Mouse (Mus musculus): ENCODE data around the gene Sh3kbp1.

Gene Sh3kbp1

GRCm38 (mm10) chrX:159942569-159942968 is 315.5 kb downstream of the Sh3kbp1 start:
- DNase-seq = no peak

DNA sequence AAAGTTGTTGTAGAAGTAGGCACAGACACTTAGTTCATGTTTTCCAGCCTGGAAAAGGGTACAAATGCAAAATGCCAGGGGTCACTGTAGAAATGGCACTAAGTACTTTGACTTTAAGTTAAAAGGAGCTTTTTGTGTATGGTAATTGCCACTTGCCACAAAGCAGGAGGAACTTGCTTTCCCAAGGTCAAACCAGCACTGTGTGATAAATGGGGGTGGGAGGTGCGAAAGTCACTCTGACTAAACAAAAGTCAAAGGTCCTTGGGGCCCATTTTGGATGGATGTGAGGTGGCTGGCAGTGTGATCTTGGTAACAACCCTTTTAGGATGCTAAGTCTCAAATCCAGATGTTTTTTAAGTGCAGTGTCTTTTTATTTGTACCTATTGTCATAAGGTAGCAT is 316.5 kb downstream of the Sh3kbp1 start:
- no peak for DNase-seq

- no peak for DNase-seq
These were observed 326.7 kb downstream of the Sh3kbp1 start for GRCm38 (mm10) chrX:159953546-159954429.

DNA sequence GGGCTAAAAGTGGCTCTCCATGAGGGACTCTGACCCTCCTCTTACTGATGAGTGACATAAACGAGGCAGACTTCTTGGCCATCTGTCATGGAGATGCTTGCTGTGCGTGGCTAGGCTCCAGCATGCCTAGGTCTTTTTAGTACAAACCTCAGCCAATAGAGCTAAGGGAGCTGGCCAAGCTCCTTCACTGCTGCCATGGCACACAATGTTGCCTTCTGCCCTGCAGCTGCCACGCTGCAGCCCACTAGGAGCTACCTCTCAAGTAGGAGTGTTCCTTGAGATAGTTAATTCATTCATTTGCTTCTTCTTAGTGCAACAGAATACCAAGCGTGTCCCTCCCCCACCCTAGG is 327.3 kb downstream of the Sh3kbp1 start:
- peak; percentile 75 for DNase-seq

DNA sequence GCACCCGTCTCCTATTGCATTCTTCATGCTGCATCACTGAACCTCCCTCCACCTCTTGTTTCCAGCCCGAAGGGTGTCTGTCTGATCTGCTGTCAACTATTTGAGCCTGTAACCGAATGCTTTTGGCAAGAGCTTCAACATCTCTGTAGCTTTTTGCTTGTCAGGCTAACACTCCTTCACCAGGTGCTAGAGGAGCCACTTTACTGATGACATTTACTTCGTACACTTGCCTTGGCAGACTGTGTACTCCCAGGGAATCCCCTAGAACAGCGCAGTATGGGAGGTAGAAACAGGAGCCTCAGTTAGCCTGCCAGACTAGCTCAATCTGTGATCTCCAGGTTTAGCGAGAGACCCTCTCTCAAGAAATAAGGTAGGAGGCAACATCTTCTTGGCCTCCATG is 328.4 kb downstream of the Sh3kbp1 start:
- no peak for DNase-seq

DNA sequence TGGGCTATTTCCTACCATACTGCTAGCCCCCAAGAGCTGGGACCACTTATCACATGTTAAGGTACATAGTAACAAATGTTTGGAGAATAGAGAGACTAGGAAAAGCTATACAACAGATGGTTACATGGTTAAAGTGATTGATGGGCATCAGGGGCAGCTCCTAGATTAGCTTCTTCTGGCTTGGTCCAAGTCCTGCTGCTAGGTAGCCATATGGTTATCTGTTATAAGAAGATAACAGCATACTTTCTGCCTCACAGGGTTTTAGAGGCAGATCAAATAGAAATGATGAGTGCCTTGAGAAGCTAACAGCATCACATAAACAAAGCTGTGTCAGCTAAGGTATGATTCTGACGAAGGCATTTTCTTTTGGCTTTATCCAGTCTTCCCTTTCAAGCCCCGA is 334.3 kb downstream of the Sh3kbp1 start:
- no peak for DNase-seq

- peak; percentile 50 for DNase-seq
These were observed 336.2 kb downstream of the Sh3kbp1 start for GRCm38 (mm10) chrX:159963273-159963672.

DNA sequence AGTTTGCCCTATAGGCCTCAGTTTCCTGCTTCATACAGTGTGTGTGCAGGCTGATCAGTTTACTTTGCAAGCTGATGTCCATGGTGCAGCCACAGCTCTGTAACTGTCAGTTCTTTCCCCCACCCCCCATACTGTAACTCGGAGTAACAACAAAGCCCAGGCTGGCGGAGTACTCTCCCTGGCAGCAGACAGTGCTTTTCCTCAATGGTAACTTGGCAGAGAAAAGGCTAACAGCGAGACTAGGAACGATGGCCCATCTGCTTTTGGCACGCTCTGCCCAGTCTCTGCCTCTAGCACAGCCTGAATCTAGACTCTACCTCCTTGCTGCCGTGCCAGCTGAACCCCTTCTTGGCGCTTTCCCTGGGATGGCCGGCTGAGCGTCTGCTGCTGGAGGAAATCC is 336.9 kb downstream of the Sh3kbp1 start:
- DNase-seq = peak; percentile 90

DNA sequence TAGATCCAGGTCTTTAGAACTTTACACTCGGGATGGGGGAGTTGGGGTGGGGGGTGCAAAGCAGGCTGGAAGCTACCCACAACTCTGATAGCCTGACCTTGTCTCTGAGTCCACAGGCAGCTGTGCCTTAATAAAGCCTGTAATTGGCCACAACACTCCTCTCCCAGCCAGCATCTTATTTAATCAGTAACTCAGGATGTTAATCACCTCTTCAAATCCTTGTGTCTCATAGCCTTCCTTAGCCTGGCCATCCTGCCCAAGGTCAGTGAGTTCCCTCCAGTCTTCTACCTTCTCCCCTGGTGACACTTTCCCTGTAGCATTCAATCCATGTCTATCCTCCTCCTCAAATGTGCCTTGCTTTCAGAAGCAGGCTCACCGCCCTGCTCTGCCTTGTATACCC is 342.0 kb downstream of the Sh3kbp1 start:
- no peak for DNase-seq

- DNase-seq = no peak
These were observed 344.2 kb downstream of the Sh3kbp1 start for GRCm38 (mm10) chrX:159971091-159971779.

DNA sequence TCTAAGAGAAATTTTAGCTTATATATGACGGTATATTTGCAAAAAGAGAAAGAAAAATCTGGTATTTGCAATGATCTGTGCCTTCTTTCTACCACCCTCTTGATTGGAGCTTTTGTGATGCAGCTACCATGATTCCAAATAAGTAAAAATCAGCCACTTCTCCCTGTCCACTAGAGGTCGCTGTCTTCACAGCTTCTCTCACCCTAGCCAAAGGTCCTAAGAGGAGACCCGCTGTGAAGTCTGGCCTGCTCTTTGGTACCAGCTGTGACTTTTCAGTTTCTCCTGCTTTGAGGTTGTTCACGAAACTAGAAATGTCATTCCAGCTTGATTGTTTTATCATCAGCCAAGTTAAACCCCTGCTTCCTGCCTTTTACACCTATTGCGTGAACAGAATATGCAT is 346.7 kb downstream of the Sh3kbp1 start:
- DNase-seq = peak; percentile 21

DNA sequence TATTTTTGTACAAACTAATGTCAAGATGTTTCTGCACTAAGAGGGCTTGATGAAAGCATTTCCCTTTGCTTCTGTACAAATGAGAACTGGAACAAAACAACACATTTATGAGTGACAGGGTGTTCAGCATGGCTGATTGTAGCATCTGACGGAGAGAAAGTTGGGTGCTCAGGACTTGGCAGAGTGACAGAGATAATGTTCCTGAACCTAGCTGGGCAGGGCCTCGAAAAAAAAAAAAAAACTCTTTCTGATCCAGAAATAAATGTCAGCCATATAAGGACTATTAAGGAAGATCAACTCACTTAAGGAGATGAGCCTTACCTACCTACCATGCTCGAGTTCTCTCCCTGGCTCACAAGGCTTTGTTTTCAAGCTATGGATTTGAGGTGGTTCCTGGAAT is 349.2 kb downstream of the Sh3kbp1 start:
- no peak for DNase-seq

DNA sequence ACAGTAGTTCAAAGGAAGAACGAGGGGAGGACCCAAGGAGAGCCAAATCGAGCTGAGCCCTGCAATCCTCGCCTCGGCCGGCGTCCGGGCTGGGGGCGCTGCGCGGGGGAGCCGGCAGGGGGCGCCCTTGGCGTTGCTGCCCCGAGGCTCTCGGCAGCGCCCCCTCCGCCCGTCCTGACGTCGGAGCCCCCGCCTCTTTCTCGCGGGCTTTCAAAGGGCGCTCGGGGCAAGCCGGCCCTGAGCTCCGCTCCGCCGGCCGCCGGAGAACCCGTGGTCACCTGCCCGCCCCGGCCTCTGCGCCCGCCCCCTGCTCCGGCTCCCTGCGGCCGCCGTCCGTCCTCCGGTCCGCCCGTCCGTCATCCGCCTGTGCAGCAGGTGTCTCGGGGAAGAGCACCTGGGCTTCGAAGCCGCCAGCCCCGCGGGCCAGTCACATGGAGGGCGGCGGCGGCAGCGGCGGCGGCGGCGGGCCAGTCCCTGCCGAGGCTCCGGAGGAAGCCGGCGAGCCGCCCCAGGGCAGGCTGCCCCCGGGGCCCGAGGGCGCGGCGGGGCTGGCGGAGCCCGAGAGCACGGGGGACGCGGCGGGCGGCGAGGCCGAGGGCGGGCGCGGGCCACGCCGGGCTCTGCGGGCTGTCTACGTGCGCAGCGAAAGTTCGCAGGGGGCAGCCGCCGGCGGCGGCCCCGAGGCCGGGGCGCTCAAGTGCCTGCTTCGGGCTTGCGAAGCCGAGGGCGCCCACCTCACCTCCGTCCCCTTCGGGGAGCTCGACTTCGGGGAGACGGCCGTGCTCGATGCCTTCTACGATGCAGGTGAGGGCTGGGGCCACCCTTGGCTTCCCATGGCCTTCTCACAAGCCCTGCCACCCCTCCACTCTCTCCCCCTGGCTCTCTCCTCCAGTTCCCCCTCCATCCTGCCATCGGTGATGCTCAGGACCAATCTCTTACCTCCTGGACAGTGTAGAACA is 361.2 kb downstream of the Sh3kbp1 start, which contains the start of gene Map3k15:
Map3k15 (plus strand) TSS at position 432 of the 959 bp plus-strand sequence.
- no peak for DNase-seq

GRCm38 (mm10) chrX:159995808-159996207 is 368.7 kb downstream of the Sh3kbp1 start:
- DNase-seq = no peak

All from cerebellum, adult 9-11 months (tissue).